Mouse (Mus musculus): ENCODE data around the gene Ccdc183.

Gene Ccdc183

DNA sequence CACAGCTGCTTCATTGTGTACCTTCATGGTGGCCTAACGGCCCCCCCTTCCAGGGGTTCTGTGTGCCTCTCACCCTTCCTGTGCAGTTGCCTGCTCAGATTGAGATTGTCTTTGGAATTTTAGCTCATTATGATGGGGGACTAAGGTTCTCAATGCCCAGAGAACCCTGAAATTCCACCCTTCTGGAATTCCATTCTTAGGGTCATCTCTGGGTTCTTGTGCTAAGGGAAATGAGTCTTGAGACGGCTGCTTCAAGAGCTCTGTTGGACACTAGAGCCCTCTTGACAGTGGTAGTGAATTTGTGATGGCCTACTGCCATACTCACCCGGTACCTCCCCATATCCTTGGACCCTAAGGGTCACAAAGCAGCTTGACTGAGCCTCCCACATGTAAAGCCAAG is at the start of gene Ccdc183:
Ccdc183 (minus strand) TSS at position 101 of the 400 bp plus-strand sequence.
- DNase-seq (ENCODE audit: low spot score in 2 of 2), result no peak

- DNase-seq (ENCODE audit: low spot score in 2 of 2), result no peak
Observed at GRCm38 (mm10) chr2:25666516-25666915, 49.0 kb upstream of the Ccdc183 start.

- DNase-seq (ENCODE audit: low spot score in 2 of 2), result no peak
Observed at GRCm38 (mm10) chr2:25664125-25664524, 46.6 kb upstream of the Ccdc183 start.

- peak in 1 of 2 experiments; percentile 14 for DNase-seq (ENCODE audit: low spot score in 2 of 2)
Observed at GRCm38 (mm10) chr2:25663511-25663910, 46.0 kb upstream of the Ccdc183 start.

DNA sequence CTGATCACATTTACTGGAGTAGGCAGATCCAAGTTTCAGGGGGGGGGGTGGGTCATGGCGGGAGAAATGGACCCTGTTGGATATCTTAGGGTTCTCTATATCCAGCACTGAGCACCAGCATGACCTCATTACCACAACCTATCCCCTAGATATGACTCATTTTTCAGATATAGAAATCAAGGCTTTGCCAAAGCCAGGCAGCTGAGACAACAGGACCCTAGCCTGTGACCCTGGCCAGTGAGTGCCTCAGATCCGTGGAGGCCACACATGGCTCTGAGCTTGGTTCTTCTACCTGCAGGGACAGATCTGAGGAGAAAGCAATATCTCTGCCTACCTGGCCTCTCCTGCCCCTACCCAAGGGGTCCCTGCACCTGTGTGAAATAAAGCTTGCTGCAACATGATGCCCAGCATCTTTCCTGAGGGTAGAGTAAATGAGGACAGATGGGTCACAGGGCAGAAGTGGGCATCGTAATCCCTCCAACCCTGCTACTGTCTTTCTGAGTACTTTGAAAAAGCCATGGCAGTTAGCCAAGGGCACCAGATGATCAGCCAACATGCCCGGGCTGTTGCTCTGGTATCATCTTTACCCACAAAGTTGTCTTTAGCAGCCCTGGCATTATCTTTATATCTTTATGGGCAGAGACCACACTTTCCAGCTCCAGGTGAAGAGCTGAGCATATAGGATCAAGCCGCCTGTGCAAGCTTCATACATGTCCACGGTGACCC is 43.9 kb upstream of the Ccdc183 start:
- DNase-seq (ENCODE audit: low spot score in 2 of 2), result no peak

DNA sequence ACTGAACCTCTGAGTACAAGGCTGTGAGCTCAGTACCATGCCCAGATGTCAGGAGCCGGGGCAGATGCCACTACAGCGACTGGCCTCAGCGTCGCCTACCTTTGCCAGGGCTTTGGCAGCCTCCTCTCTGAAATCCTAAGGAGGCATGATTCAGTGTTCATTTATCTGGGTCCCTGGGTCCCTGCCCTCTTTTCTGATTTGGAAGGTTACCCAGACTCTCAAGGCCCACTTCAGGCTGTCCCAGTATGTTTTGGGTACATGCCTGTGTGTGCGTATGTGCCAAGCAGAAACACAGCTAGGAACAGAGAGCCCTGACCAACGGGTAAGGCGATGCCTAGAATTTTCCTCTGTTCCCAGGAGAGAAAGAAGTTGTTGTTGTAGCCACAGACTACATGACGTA is 42.8 kb upstream of the Ccdc183 start:
- no peak for DNase-seq (ENCODE audit: low spot score in 2 of 2)

DNA sequence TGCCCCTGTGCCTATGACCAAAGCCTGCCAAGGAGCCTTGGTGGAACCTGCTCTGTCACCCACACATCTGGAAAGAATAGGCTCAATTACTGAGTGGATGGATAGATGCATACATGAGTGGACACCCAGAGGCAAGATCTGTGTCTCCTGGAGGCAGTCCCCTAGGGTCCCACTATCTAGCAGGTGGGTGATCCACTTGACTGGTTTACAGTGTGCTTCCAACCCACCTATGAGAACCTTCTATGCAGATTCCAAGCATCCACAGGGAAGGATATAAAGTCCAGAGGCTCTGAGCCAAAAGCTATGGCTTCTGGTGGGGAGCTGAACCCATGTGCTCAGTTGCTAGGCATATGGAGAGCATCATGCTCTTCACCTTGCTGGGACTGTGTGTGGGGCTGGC is 40.2 kb upstream of the Ccdc183 start, which contains the start of gene Lcn5:
Lcn5 (plus strand) TSS at position 301 of the 400 bp plus-strand sequence.
- no peak for DNase-seq (ENCODE audit: low spot score in 2 of 2)

- DNase-seq (ENCODE audit: low spot score in 2 of 2), result no peak
Observed at GRCm38 (mm10) chr2:25657246-25657645, 39.8 kb upstream of the Ccdc183 start.

- no peak for DNase-seq (ENCODE audit: low spot score in 2 of 2)
Observed at GRCm38 (mm10) chr2:25656691-25657090, 39.2 kb upstream of the Ccdc183 start.

GRCm38 (mm10) chr2:25654502-25654901 is 37.0 kb upstream of the Ccdc183 start:
- no peak for DNase-seq (ENCODE audit: low spot score in 2 of 2)

DNA sequence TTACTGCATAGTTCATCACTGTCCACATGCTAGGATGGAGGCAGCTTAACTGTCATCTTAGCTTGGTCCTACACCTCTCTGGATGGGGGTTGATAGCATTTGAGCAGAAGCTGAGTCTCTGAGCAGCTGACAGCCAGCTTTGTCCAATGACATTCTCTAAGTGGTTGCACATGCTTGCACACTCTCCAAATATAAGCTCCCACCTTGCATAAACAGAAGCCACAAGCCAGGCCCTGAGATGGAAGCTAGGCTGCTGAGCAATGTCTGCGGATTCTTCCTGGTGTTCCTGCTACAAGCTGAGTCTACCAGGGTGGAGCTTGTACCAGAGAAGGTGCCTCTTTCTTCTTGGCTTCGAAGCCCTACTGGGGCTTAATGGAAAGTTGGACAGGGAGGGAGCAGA is 35.4 kb upstream of the Ccdc183 start, which contains the start of gene Lcn8:
Lcn8 (plus strand) TSS at position 219 of the 400 bp plus-strand sequence.
- no peak for DNase-seq (ENCODE audit: low spot score in 2 of 2)

DNA sequence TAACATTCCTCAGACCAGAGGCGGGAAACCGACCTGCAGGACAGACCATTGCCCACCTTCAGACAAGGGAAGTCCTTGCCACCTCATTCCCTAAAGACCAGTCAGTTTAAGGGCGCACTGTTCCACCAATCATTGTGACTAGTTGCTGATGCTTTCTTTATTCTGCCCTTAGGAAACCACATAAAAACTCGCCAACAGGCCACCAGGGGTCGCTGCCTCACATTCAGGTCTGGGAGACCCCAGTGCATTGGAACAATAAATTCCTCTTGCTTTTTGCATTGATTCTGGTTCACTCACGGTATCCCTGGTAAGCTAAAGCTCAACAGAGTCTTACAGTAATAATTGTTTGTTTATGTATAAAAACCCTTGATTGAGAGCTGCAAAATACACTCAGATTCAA is 22.4 kb upstream of the Ccdc183 start:
- DNase-seq (ENCODE audit: low spot score in 2 of 2), result no peak

DNA sequence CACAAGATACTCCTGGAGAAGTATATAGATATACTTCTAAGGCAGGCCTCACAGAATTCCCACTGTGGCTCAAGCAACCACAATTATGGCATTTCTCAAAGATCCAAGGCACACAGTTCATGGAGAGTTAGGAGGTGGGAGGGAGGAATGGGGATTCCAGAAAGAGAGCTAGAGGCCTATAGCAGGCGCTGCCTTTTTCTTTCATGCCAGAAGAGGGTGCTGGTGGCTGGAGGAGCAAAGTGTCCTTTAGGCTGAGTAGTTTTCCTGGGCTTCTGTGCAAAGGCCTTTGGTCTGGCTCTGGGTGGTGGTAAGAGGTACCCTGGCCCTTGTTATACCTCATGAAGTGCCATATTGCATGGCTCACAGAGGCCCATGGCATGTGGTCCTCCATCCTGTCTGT is 16.6 kb upstream of the Ccdc183 start:
- DNase-seq (ENCODE audit: low spot score in 2 of 2), result no peak

GRCm38 (mm10) chr2:25633616-25634015 is 16.1 kb upstream of the Ccdc183 start:
- no peak for DNase-seq (ENCODE audit: low spot score in 2 of 2)

- peak in 1 of 2 experiments; percentile 11 for DNase-seq (ENCODE audit: low spot score in 2 of 2)
Observed at GRCm38 (mm10) chr2:25628738-25629137, 11.3 kb upstream of the Ccdc183 start.

- DNase-seq (ENCODE audit: low spot score in 2 of 2), result no peak
Observed at GRCm38 (mm10) chr2:25627811-25628210, 10.3 kb upstream of the Ccdc183 start, which contains the start of gene Fcna. Gene Fcna (minus strand): TSS chr2:25628030.

- DNase-seq (ENCODE audit: low spot score in 2 of 2), result no peak
Observed at GRCm38 (mm10) chr2:25625986-25626385, 8.5 kb upstream of the Ccdc183 start.

DNA sequence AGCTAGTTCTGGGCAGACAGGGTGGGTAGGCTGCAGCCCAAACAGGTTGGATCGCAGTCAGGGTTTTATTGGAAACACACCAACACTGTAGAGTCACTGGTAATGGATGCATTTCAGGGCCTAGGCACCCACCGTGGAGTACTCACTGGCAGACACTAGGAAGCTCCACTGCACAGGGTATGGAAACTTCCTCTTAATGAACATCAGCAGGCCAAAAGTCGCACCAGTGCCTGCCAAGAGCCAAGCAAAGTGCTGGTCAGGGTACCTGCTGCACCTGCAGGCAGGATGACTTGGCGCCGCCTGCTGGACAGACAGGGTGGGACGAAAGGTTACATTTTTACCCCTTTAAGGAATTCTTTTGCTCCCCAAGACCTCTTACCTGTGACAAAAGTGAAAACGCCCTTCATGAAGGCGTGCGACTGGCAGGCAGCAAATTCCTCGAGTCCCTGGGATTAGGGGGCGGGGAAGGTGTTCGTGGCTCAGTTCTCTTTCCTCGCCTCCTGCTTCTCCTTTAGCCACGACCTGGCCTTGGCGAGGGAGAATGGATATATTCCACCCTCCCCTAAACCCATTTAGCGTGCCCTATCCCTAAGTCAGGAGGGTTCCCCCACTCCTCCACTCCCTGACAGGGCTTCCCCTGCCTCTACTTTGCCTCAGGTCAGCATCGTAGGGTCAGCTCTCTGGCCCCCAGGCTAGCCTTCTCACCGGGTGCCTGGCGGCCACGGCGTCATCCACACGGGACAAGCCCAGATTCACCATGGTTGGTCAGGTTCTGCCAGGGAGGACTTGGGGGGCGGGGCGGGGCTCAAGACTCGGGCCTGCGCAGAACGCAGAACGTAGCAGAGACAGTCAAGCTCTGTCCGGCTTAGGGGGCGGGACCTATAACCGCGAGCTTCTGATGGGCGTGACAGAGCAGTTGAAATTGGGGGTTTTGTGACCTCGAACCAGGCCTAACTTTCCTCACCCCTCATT is 4.0 kb upstream of the Ccdc183 start, which contains the start of gene Tmem141:
Tmem141 (minus strand) TSS at position 777 of the 972 bp plus-strand sequence.
- DNase-seq (ENCODE audit: low spot score in 2 of 2), result peak; percentile 66 to 77

GRCm38 (mm10) chr2:25620852-25621228 is 3.4 kb upstream of the Ccdc183 start:
- DNase-seq (ENCODE audit: low spot score in 2 of 2), result no peak

DNA sequence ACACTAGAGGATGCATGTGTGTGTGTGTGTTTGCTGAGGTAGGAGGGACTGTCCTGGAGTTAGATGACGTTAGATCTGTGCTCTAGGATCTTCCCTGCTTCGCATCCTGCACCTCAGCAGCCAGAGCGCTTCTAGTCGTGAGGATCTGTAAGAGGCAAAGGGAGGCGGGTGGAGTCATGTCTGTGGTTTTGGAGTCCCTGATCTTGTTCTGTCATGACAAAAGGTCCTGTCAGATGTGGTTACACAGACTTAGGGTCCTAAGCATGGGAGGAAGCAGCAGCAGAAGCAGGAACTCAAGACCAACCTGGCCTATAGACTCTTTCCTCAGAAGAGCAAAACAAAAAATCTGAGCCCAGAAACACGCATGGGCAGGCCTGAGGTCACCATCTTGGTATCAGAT is 2.9 kb upstream of the Ccdc183 start:
- DNase-seq (ENCODE audit: low spot score in 2 of 2), result peak in 1 of 2 experiments; percentile 7

DNA sequence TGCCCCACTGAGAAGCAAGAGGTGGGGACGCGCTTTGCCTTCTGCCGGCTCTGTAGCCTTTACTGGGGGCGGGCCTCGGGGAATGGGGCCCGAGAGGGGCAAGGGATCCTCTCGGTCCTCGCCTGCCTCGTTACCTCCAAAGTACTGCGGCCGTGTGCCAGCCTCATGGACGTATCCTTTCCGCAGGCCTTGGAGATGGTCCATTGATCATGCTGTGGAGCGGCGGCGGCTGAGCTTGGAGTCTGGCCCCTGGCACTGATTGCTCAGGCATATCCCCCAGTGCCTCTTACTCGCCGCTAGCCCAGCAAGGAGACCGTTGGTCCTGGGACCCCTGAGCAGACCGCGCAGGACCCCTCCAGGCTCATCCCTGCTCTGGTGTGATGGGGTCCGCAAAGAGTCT is 1.1 kb downstream of the Ccdc183 start:
- no peak for DNase-seq (ENCODE audit: low spot score in 2 of 2)

- peak in 1 of 2 experiments; percentile 5 for DNase-seq (ENCODE audit: low spot score in 2 of 2)
Observed at GRCm38 (mm10) chr2:25608671-25609070, 8.8 kb downstream of the Ccdc183 start.
